Mouse (Mus musculus) liver, adult 2 months (tissue): Measurements from ENCODE around the gene Wnk4.

Experiments
- CTCF ChIP-seq: fragments of 200-500 bp; IDR thresholded peaks from 2 replicates; pipeline ENCODE4 v1.5.1; 2011; ENCODE audit warnings: low read depth, low read length, control low read depth
- POLR2A ChIP-seq: fragments of 200-500 bp; IDR thresholded peaks from 2 replicates; pipeline ENCODE4 v1.6.1; 2011; ENCODE audit warnings: low read length, control low read depth; ENCODE audit not compliant: insufficient read depth; ENCODE audit errors: extremely low read depth

DNA sequence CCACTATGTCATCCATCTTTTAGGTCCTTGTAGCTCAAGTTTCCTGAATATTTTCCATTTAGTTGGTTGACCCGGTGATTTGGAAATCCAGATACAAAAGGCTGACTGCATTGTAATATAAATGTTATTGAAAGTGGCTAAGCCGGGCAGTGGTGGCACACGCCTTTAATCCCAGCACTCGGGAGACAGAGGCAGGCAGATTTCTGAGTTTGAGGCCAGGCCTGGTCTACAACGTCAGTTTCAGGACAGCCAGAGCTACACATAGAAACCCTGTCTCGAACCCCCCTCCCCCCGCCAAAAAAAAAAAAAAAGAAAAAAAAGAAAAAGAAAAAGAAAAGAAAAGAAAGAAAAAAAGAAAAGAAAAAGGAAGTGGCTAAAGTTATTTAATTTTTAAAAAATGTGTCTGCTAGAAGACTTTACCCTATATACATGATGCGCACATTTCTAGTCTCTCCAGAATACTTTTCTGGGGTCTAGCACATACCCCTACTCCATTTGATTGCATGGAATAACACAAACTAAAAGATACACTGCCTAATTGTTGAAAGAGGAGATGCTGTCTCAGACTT, 54.8 kb downstream of the Wnk4 start:
- TF ChIP-seq CTCF = no peak
- no peak for TF ChIP-seq POLR2A
